Mouse (Mus musculus) CD4-positive, CD25-positive, alpha-beta regulatory T cell, adult 4 months (primary cell): Measurements from ENCODE around the gene Heyl. TPM values are rescaled to one million over a fixed set of nuclear protein-coding genes. Genes with fewer than 3 reads are reported as not detected.

Experiments used
- ATAC-seq: one replicate; pipeline ENCODE4 v1.8.0; 2017
- polyA plus RNA-seq, 2 experiments: library from polyadenylated mRNA; unstranded; fragments of 100-300 nt; shearing (Covaris generic); gene quantifications; one replicate each; pipeline ENCODE4 v1.2.1; 2017

Gene Heyl
- polyA plus RNA-seq, 2 experiments from 2014 or later = not detected

- ATAC-seq = no peak
These were observed 2.6 kb downstream of the Heyl start for GRCm38 (mm10) chr4:123235835-123236430.

- no peak for ATAC-seq
These were observed 3.2 kb downstream of the Heyl start for GRCm38 (mm10) chr4:123236431-123237031.

GRCm38 (mm10) chr4:123237386-123238266, 4.3 kb downstream of the Heyl start:
- no peak for ATAC-seq

GRCm38 (mm10) chr4:123239361-123240203, 6.2 kb downstream of the Heyl start:
- no peak for ATAC-seq

GRCm38 (mm10) chr4:123246221-123246620, 12.9 kb downstream of the Heyl start:
- ATAC-seq = no peak

GRCm38 (mm10) chr4:123246651-123247050, 13.3 kb downstream of the Heyl start:
- no peak for ATAC-seq

GRCm38 (mm10) chr4:123247147-123247880, 14.0 kb downstream of the Heyl start:
- ATAC-seq = no peak

- no peak for ATAC-seq
These were observed 15.7 kb downstream of the Heyl start for GRCm38 (mm10) chr4:123248971-123249567.

- no peak for ATAC-seq
These were observed 18.9 kb downstream of the Heyl start for GRCm38 (mm10) chr4:123252214-123252613.

GRCm38 (mm10) chr4:123254617-123255016, 21.3 kb downstream of the Heyl start:
- no peak for ATAC-seq

GRCm38 (mm10) chr4:123260071-123260746, 26.9 kb downstream of the Heyl start:
- no peak for ATAC-seq

- no peak for ATAC-seq
These were observed 28.5 kb downstream of the Heyl start, which contains the start of gene Pabpc4 for GRCm38 (mm10) chr4:123261721-123262401. Pabpc4 (plus strand) TSS chr4:123262351.

- ATAC-seq = no peak
These were observed 37.7 kb downstream of the Heyl start for GRCm38 (mm10) chr4:123271063-123271462.

- ATAC-seq = no peak
These were observed 46.8 kb downstream of the Heyl start for GRCm38 (mm10) chr4:123280117-123280516.

- peak; percentile 95 for ATAC-seq
These were observed 49.1 kb downstream of the Heyl start for GRCm38 (mm10) chr4:123282500-123282899.

- peak; percentile 46 for ATAC-seq
These were observed 49.7 kb downstream of the Heyl start for GRCm38 (mm10) chr4:123282915-123283674.

- peak; percentile 21 for ATAC-seq
These were observed 50.3 kb downstream of the Heyl start for GRCm38 (mm10) chr4:123283675-123284064.

GRCm38 (mm10) chr4:123284731-123285624, 51.6 kb downstream of the Heyl start:
- no peak for ATAC-seq
